17 mouse cellular contexts compared by ENCODE assay signal in genomic region chr6:60717566-60717965, GRCm38 (mm10).
DNase-seq lines count a peak whose midpoint lies in the region; ATAC-seq and TF ChIP-seq lines count a peak whose summit lies in the region.
"Had no signal": no experiment of that assay in that cellular context is flagged by ENCODE, and none has a peak within 500 bp of the region (broad histone marks: within the 10 kb centered on the region; RNA-seq: fewer than 3 reads in every experiment).

No protein-coding gene starts in this region.

- H3K36me3 ChIP-seq in forebrain, postnatal 0 days (ENCODE audit: insufficient read depth): no peaks in the 10 kb centered on the region
- H3K36me3 ChIP-seq in forebrain, embryonic 14.5 days (ENCODE audit: control insufficient read depth, insufficient read depth, low read length): no peaks in the 10 kb centered on the region
- H3K36me3 ChIP-seq: forebrain, embryonic 10.5 days; liver, embryonic 13.5 days; neural tube, embryonic 12.5 days had no signal

- no peak overlapping the region for H3K9ac ChIP-seq in forebrain, postnatal 0 days
- H3K9ac ChIP-seq in forebrain, embryonic 14.5 days (ENCODE audit: low read length): no peak overlapping the region
- H3K9ac ChIP-seq: liver, embryonic 13.5 days; neural tube, embryonic 12.5 days had no signal

- H3K4me1 ChIP-seq in forebrain, postnatal 0 days (ENCODE audit: insufficient read depth): no peaks in the 10 kb centered on the region
- no peaks in the 10 kb centered on the region for H3K4me1 ChIP-seq in forebrain, embryonic 14.5 days (ENCODE audit: control insufficient read depth, insufficient read depth, low read length)
- H3K4me1 ChIP-seq: forebrain, embryonic 10.5 days; liver, embryonic 13.5 days; neural tube, embryonic 12.5 days had no signal

- peak; percentile 50 for ATAC-seq in forebrain, postnatal 0 days
- ATAC-seq in forebrain, embryonic 14.5 days: no peak
- ATAC-seq: activated CD4-positive, CD25-positive, alpha-beta regulatory T cell, adult 4 months; lung, postnatal 0 days had no signal

- no peaks in the 10 kb centered on the region for H3K27me3 ChIP-seq in forebrain, postnatal 0 days (ENCODE audit: insufficient read depth, low read length)
- H3K27me3 ChIP-seq in forebrain, embryonic 14.5 days (replicated peaks; ENCODE audit: control insufficient read depth, insufficient read depth, low read length): no peaks in the 10 kb centered on the region
- H3K27me3 ChIP-seq: CH12.LX; liver, embryonic 13.5 days; neural tube, embryonic 12.5 days had no signal

- intact Hi-C loops in left cerebral cortex, postnatal 4 days (cut with DNase I): no loop called here
- intact Hi-C loops in gastrocnemius, adult 2 months (cut with DNase I): no loop called here

- no peaks in the 10 kb centered on the region for H3K9me3 ChIP-seq in forebrain, postnatal 0 days (ENCODE audit: low read length)
- H3K9me3 ChIP-seq in forebrain, embryonic 14.5 days (replicated peaks; ENCODE audit: control insufficient read depth, low read length): no peaks in the 10 kb centered on the region
- H3K9me3 ChIP-seq: forebrain, embryonic 10.5 days; liver, embryonic 13.5 days; neural tube, embryonic 12.5 days had no signal

- H3K4me3 ChIP-seq in forebrain, postnatal 0 days (ENCODE audit: low read depth, low read length): no peak overlapping the region
- H3K4me3 ChIP-seq in forebrain, embryonic 14.5 days (ENCODE audit: low read depth, low read length): no peak overlapping the region
- H3K4me3 ChIP-seq in gastrocnemius, adult 2 months: no peak overlapping the region
- H3K4me3 ChIP-seq: forebrain, embryonic 10.5 days; liver, embryonic 13.5 days; neural tube, embryonic 12.5 days had no signal

- TF ChIP-seq CTCF in forebrain, postnatal 0 days (IDR thresholded peaks at IDR 0.05; ENCODE audit: low read depth): no peak
- TF ChIP-seq CTCF in gastrocnemius, adult 2 months (IDR thresholded peaks at IDR 0.05): no peak

- 69% methylated on average over 3 of the region's 3 CpGs for WGBS in forebrain, postnatal 0 days
- WGBS in forebrain, embryonic 14.5 days: 79% methylated on average over 3 of the region's 3 CpGs

- H3K4me2 ChIP-seq in forebrain, postnatal 0 days (ENCODE audit: low read depth): no peak overlapping the region
- H3K4me2 ChIP-seq in forebrain, embryonic 14.5 days (ENCODE audit: low read length): no peak overlapping the region
- H3K4me2 ChIP-seq: liver, embryonic 13.5 days; neural tube, embryonic 12.5 days had no signal

- DNase-seq in forebrain, postnatal 0 days: peak; percentile 30
- DNase-seq in forebrain, embryonic 14.5 days (ENCODE audit: low spot score): no peak
- DNase-seq in cerebellum, adult 11-12 months: peak; percentile 42
- DNase-seq in cerebellum, postnatal 36 days: peak; percentile 40 to 65
- DNase-seq in left cerebral cortex, postnatal 4 days: peak; percentile 11
- DNase-seq in gastrocnemius, adult 2 months: no peak
- DNase-seq in thymus, postnatal 10 days (ENCODE audit: low spot score in 2 of 2): no peak
- DNase-seq in liver: no peak
- DNase-seq: heart, postnatal 36 days; kidney, adult 2 months; kidney, postnatal 25 days; liver, embryonic 13.5 days had no signal

- H3K27ac ChIP-seq in forebrain, postnatal 0 days (ENCODE audit: low read depth, low read length): no peak overlapping the region
- no peak overlapping the region for H3K27ac ChIP-seq in forebrain, embryonic 14.5 days (ENCODE audit: low read depth, low read length)
- H3K27ac ChIP-seq in gastrocnemius, adult 2 months: no peak overlapping the region
- H3K27ac ChIP-seq: forebrain, embryonic 10.5 days; liver, embryonic 13.5 days; neural tube, embryonic 12.5 days had no signal

Comparison
In these comparisons a context has a peak if more than half of its experiments do, and no peak if none do; other contexts are left out.
1. DNase-seq: peak in forebrain, postnatal 0 days (single experiment), cerebellum, adult 11-12 months (single experiment), cerebellum, postnatal 36 days (2 of 2) and left cerebral cortex, postnatal 4 days (single experiment); none in forebrain, embryonic 14.5 days (single experiment), gastrocnemius, adult 2 months (single experiment), thymus, postnatal 10 days (0 of 2) and liver (single experiment).